Mouse (Mus musculus) spleen, postnatal 4 days (tissue): ENCODE data around the gene Slc43a1.

ENCODE experiments used
- DNase-seq, 2 experiments: peaks; one replicate each; pipeline ENCODE4 v3.0.0; 2022; ENCODE audit warnings: low spot score in 2 of 2

The Slc43a1 gene

GRCm38 (mm10) chr2:84868521-84868943, 29.9 kb downstream of the Slc43a1 start:
- DNase-seq, result peak; percentile 89 to 96

GRCm38 (mm10) chr2:84868977-84869376, 30.3 kb downstream of the Slc43a1 start:
- no peak for DNase-seq

- peak; percentile 71 to 86 for DNase-seq
Observed at GRCm38 (mm10) chr2:84870623-84871160, 32.0 kb downstream of the Slc43a1 start.

- DNase-seq, result peak in 1 of 2 experiments; percentile 71
Observed at GRCm38 (mm10) chr2:84872105-84872716, 33.6 kb downstream of the Slc43a1 start.

- DNase-seq, result no peak
Observed at GRCm38 (mm10) chr2:84875842-84876241, 37.2 kb downstream of the Slc43a1 start.

GRCm38 (mm10) chr2:84880590-84880989, 41.9 kb downstream of the Slc43a1 start:
- DNase-seq, result no peak

GRCm38 (mm10) chr2:84882606-84883005, 44.0 kb downstream of the Slc43a1 start:
- DNase-seq, result peak in 1 of 2 experiments; percentile 12

- peak in 1 of 2 experiments; percentile 10 for DNase-seq
Observed at GRCm38 (mm10) chr2:84883084-84883483, 44.4 kb downstream of the Slc43a1 start.

GRCm38 (mm10) chr2:84883530-84883929, 44.9 kb downstream of the Slc43a1 start:
- peak; percentile 12 to 55 for DNase-seq

- DNase-seq, result peak in 1 of 2 experiments; percentile 59
Observed at GRCm38 (mm10) chr2:84883942-84884341, 45.3 kb downstream of the Slc43a1 start.

- DNase-seq, result no peak
Observed at GRCm38 (mm10) chr2:84884611-84885010, 46.0 kb downstream of the Slc43a1 start.

GRCm38 (mm10) chr2:84885084-84886055, 46.7 kb downstream of the Slc43a1 start:
- peak in 1 of 2 experiments; percentile 11 for DNase-seq

- peak in 1 of 2 experiments; percentile 68 for DNase-seq
Observed at GRCm38 (mm10) chr2:84886234-84886731, 47.6 kb downstream of the Slc43a1 start, which contains the start of gene Rtn4rl2. Gene Rtn4rl2, minus strand, starts transcription at chr2:84886710.

GRCm38 (mm10) chr2:84886821-84887281, 48.2 kb downstream of the Slc43a1 start:
- DNase-seq, result peak in 1 of 2 experiments; percentile 66

- peak; percentile 26 to 67 for DNase-seq
Observed at GRCm38 (mm10) chr2:84887411-84888271, 49.0 kb downstream of the Slc43a1 start.

- peak; percentile 77 to 88 for DNase-seq
Observed at GRCm38 (mm10) chr2:84888657-84889315, 50.1 kb downstream of the Slc43a1 start.

GRCm38 (mm10) chr2:84889316-84890044, 50.8 kb downstream of the Slc43a1 start:
- DNase-seq, result peak in 1 of 2 experiments; percentile 59

GRCm38 (mm10) chr2:84890045-84890340, 51.3 kb downstream of the Slc43a1 start:
- peak; percentile 79 to 90 for DNase-seq

GRCm38 (mm10) chr2:84893359-84893758, 54.7 kb downstream of the Slc43a1 start:
- no peak for DNase-seq
